Mouse (Mus musculus) spleen, adult 2 months (tissue): ENCODE data around the gene Gm11115. TPM values are rescaled to one million over a fixed set of nuclear protein-coding genes. Genes with fewer than 3 reads are reported as not detected.

Source experiments
- DNase-seq, 2 experiments: peaks; one replicate each; pipeline versions ENCODE4 v3.0.0 to v3.0.0-alpha.2; 2012 to 2021; ENCODE audit warnings: low spot score in 2 of 2, low read depth in 1 of 2
- H3K27ac ChIP-seq: fragments of 200-500 bp; 2 replicates; pipeline ENCODE4 v1.5.1; 2012; ENCODE audit warnings: low read length, inconsistent platforms; ENCODE audit not compliant: insufficient read depth
- H3K27me3 ChIP-seq: fragments of 200-500 bp; 2 replicates; pipeline ENCODE4 v1.6.1; 2012; ENCODE audit warnings: mild to moderate bottlenecking, moderate library complexity, low read length, inconsistent platforms; ENCODE audit not compliant: control insufficient read depth, insufficient read depth
- H3K36me3 ChIP-seq: fragments of 200-500 bp; 2 replicates; pipeline ENCODE4 v1.6.1; 2012; ENCODE audit warnings: mild to moderate bottlenecking, low read length, inconsistent platforms; ENCODE audit not compliant: control insufficient read depth, insufficient read depth
- H3K4me1 ChIP-seq: fragments of 200-500 bp; 2 replicates; pipeline ENCODE4 v1.6.1; 2011; ENCODE audit warnings: inconsistent platforms; ENCODE audit not compliant: control insufficient read depth, insufficient read depth, insufficient read length
- H3K4me3 ChIP-seq: fragments of 200-500 bp; 2 replicates; pipeline ENCODE4 v1.5.1; 2011; ENCODE audit warnings: mild to moderate bottlenecking, inconsistent platforms; ENCODE audit not compliant: insufficient read depth, insufficient read length; ENCODE audit errors: extremely low read depth
- CTCF ChIP-seq: fragments of 200-500 bp; IDR thresholded peaks from 2 replicates; pipeline ENCODE4 v1.5.1; 2011; ENCODE audit warnings: mild to moderate bottlenecking, inconsistent platforms; ENCODE audit not compliant: insufficient read depth, insufficient read length, insufficient replicate concordance; ENCODE audit errors: extremely low read depth
- POLR2A ChIP-seq: fragments of 200-500 bp; IDR thresholded peaks from 2 replicates; pipeline ENCODE4 v1.6.1; 2011; ENCODE audit warnings: low read depth, low read length, inconsistent platforms
- WGBS: fragments of 180-500 bp; shearing (Covaris S2); methylation state at CpG from one replicate; pipeline ENCODE4 v1.1.7; 2018; 5-methylcytosine and 5-hydroxymethylcytosine counted together
- polyA plus RNA-seq: library from polyadenylated mRNA; depleted of rRNA; stranded (reverse); fragments of >200 nt; gene quantifications from 2 replicates; pipeline ENCODE4 v1.2.3, GENCODE M21; 2012; rRNA removed

Gene Gm11115
- not detected in 2 replicates for polyA plus RNA-seq

GRCm38 (mm10) chr5:88153999-88154398, at the start of gene Gm11115:
Gene Gm11115, minus strand, starts transcription at chr5:88154099.
- no peaks in the 10 kb centered on the region for H3K27me3 ChIP-seq
- no peak within 1 kb of the TSS for H3K27ac ChIP-seq
- TF ChIP-seq POLR2A (no peak), CTCF (no peak)
- H3K4me1 ChIP-seq = no peaks in the 10 kb centered on the region
- DNase-seq = no peak
- no peaks in the 10 kb centered on the region for H3K36me3 ChIP-seq
- H3K4me3 ChIP-seq = no peak within 1 kb of the TSS

GRCm38 (mm10) chr5:88111430-88111829, 42.5 kb downstream of the Gm11115 start, which contains the start of gene Gm11116:
Gene Gm11116, minus strand, starts transcription at chr5:88111530.
- WGBS = 62% methylated on average over 1 of the region's 1 CpGs
- Histone ChIP-seq H3K4me3 (no peak within 1 kb of the TSS), H3K36me3 (no peaks in the 10 kb centered on the region), H3K4me1 (no peaks in the 10 kb centered on the region), H3K27ac (no peak within 1 kb of the TSS), H3K27me3 (no peaks in the 10 kb centered on the region)
- DNase-seq = no peak
- TF ChIP-seq CTCF (no peak), POLR2A (no peak)

Other genes starting within 250 kb of the Gm11115 start
- not detected in 2 replicates for gene Csn3, start 228.5 kb downstream of the Gm11115 start, polyA plus RNA-seq
- not detected in 2 replicates for gene 2310003L06Rik, start 184.6 kb downstream of the Gm11115 start, polyA plus RNA-seq
- gene Gm28434, start 184.6 kb downstream of the Gm11115 start, polyA plus RNA-seq = not detected in 2 replicates
- gene Cabs1, start 174.7 kb downstream of the Gm11115 start, polyA plus RNA-seq = not detected in 2 replicates
- gene Smr3a, start 151.6 kb downstream of the Gm11115 start, polyA plus RNA-seq = not detected in 2 replicates
- gene Smr2, start 67.5 kb downstream of the Gm11115 start, polyA plus RNA-seq = not detected in 2 replicates
- gene Gm11116, start 42.6 kb downstream of the Gm11115 start, polyA plus RNA-seq = not detected in 2 replicates
- gene Gm7714, start 114.8 kb upstream of the Gm11115 start, polyA plus RNA-seq = not detected in 2 replicates
- gene Prol1, start 163.2 kb upstream of the Gm11115 start, polyA plus RNA-seq = not detected in 2 replicates
- gene Amtn, start 222.0 kb upstream of the Gm11115 start, polyA plus RNA-seq = not detected in 2 replicates